Mouse (Mus musculus): ENCODE data around the gene Nop9.

- no peak for TF ChIP-seq CTCF (IDR thresholded peaks at IDR 0.05; ENCODE audit: low read depth, low read length)
- TF ChIP-seq GATA2 (IDR thresholded peaks at IDR 0.05; ENCODE audit: borderline replicate concordance, low read depth, low read length), result no peak
Measured at GRCm38 (mm10) chr14:55733889-55734288, 11.6 kb upstream of the Nop9 start.

Measured in G1E (cell line).